Mouse (Mus musculus) liver, embryonic 13.5 days (tissue): ENCODE data around the gene Gabarap. TPM values are rescaled to one million over a fixed set of nuclear protein-coding genes. Genes with fewer than 3 reads are reported as not detected.
A peak's percentile ranks its signal among the peaks of the same experiment; 100 is the strongest.

Source experiments
- ATAC-seq: fragments of 200-750 bp; cut with Nextera tagmentation; 2 replicates; pipeline ENCODE4 v1.8.0; 2017; ENCODE audit warnings: low read depth, mild to moderate bottlenecking, moderate number of reproducible peaks, moderate library complexity
- DNase-seq: peaks from one replicate; pipeline ENCODE4 v3.0.0; 2022
- H3K27ac ChIP-seq: fragments of 300-500 bp; sonication (generic); 2 replicates; pipeline ENCODE4 v1.5.1; 2015; ENCODE audit warnings: moderate library complexity, mild to moderate bottlenecking, inconsistent platforms
- H3K27me3 ChIP-seq: fragments of 300-500 bp; sonication (generic); 2 replicates; pipeline ENCODE4 v1.6.1; 2015; ENCODE audit warnings: mild to moderate bottlenecking, inconsistent platforms
- H3K36me3 ChIP-seq: fragments of 300-500 bp; sonication (generic); 2 replicates; pipeline ENCODE4 v1.6.1; 2015; ENCODE audit warnings: mild to moderate bottlenecking, inconsistent platforms
- H3K4me1 ChIP-seq: fragments of 300-500 bp; sonication (generic); replicated peaks from 2 replicates; pipeline ENCODE4 v1.6.1; 2015; ENCODE audit warnings: inconsistent platforms
- H3K4me2 ChIP-seq: fragments of 300-500 bp; sonication (generic); 2 replicates; pipeline ENCODE4 v1.6.1; 2015; ENCODE audit warnings: inconsistent platforms, mild to moderate bottlenecking, moderate library complexity
- H3K4me3 ChIP-seq: fragments of 300-500 bp; sonication (generic); replicated peaks from 2 replicates; pipeline ENCODE4 v1.5.1; 2015; ENCODE audit warnings: mild to moderate bottlenecking, inconsistent platforms
- H3K9ac ChIP-seq: fragments of 300-500 bp; sonication (generic); 2 replicates; pipeline ENCODE4 v1.6.1; 2015; ENCODE audit warnings: mild to moderate bottlenecking, inconsistent platforms
- H3K9me3 ChIP-seq: fragments of 300-500 bp; sonication (generic); replicated peaks from 2 replicates; pipeline ENCODE4 v1.6.1; 2016; ENCODE audit warnings: inconsistent platforms
- WGBS: fragments of 180-500 bp; shearing (Covaris S2); methylation state at CpG from one replicate; pipeline ENCODE4 v1.1.7; 2015; ENCODE audit not compliant: insufficient replicate concordance; 5-methylcytosine and 5-hydroxymethylcytosine counted together
- polyA plus RNA-seq: library from polyadenylated mRNA; unstranded; fragments of >200 nt; fragmentation: Nextera tagmentation; extraction: Ambion mirVana; gene quantifications from 2 replicates; pipeline ENCODE4 v1.2.1, GENCODE M21; 2015

The Gabarap gene
- polyA plus RNA-seq, 1 experiment from 2014 or later = 259 TPM

DNA sequence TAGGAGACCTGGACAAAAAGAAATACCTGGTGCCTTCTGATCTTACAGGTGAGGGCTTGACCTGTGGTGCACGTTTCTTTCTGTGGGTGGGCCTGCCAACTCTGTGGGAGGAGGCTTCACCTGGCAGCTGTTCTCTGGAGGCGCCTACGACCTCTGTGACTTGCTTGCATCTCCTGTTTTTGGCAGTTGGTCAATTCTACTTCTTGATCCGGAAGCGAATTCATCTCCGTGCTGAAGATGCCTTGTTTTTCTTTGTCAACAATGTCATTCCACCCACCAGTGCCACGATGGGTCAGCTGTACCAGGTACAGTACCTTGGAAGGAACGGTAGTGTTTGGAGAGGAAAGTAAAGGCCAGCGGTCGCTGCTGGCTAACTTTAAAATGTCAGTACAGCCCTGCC, 1.5 kb downstream of the Gabarap start:
- no peaks in the 10 kb centered on the region for H3K27me3 ChIP-seq
- no peak for ATAC-seq
- H3K36me3 ChIP-seq = peaks cover 47% of the 10 kb centered on the region
- peak overlapping the region; percentile 74 for H3K4me3 ChIP-seq
- H3K9me3 ChIP-seq = no peaks in the 10 kb centered on the region
- no peak for DNase-seq
- WGBS = 79% methylated on average over 10 of the region's 10 CpGs
- peak overlapping the region; percentile 86 for H3K9ac ChIP-seq
- H3K4me2 ChIP-seq = peak overlapping the region; percentile 78
- H3K27ac ChIP-seq = peak overlapping the region; percentile 15
- peaks cover 40% of the 10 kb centered on the region for H3K4me1 ChIP-seq

DNA sequence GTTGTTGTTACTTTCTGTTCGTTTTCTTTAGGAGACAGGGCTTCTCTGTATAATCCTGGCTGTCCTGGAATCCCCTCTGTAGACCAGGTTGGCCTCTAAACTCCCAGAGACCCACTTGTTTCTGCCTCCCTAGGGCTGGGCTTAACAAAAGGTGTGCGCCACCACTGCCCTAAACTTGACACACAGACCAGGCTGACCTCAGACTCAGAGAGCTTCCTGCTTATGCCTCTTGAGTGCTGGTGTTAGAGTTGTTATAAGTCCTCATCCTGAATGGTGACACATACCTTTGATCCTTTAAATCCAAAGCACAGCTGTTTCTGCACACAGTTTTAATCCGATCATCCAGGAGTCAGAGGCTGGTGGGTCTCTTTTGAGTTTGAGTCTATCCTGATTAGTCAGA, 2.0 kb downstream of the Gabarap start:
- no peak for ATAC-seq
- no peak for DNase-seq
- peak overlapping the region; percentile 86 for H3K9ac ChIP-seq
- H3K36me3 ChIP-seq = peaks cover 46% of the 10 kb centered on the region
- 86% methylated on average over 3 of the region's 3 CpGs for WGBS
- peak overlapping the region; percentile 15 for H3K27ac ChIP-seq
- H3K27me3 ChIP-seq = no peaks in the 10 kb centered on the region
- H3K4me1 ChIP-seq = peaks cover 45% of the 10 kb centered on the region
- no peaks in the 10 kb centered on the region for H3K9me3 ChIP-seq
- H3K4me2 ChIP-seq = peak overlapping the region; percentile 78
- peak overlapping the region; percentile 74 for H3K4me3 ChIP-seq

DNA sequence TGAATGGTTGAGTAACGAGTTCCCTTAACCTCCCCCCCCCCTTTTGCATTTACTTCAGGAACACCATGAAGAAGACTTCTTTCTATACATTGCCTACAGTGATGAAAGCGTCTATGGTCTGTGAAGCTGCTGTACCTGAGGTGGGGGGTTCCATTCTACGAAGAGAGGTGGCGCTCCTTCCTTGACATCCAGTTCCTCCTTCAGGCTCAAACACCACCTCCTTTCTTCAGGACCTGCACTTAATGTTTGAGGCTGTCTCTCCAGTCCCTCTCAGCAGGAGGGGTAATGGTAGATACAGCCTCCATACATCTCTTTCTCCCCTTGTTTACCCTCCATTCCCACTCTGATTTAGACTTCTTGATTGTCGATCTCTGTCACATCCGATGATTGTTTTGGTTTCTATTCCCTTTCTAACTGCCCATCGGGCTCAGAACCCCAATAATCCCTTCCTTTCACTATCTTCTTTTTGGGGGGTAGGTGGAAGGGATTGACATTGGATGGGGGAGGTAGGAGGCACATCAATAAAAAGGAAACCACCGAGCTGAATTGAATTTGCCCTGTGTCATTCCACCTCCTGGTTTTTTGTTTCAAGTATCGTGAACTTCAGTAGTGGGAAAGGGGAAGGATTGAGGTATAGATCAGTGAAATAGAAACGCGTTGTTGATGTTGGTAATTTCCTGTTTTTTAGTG, 3.6 kb downstream of the Gabarap start:
- no peaks in the 10 kb centered on the region for H3K27me3 ChIP-seq
- H3K36me3 ChIP-seq = peaks cover 46% of the 10 kb centered on the region
- peaks cover 62% of the 10 kb centered on the region for H3K4me1 ChIP-seq
- peak overlapping the region; percentile 99 for H3K27ac ChIP-seq
- peak overlapping the region; percentile 90 for H3K4me2 ChIP-seq
- H3K4me3 ChIP-seq = peak overlapping the region; percentile 98
- ATAC-seq (no peak), DNase-seq (no peak)
- H3K9ac ChIP-seq = peak overlapping the region; percentile 100; the same call in 1 of the 2 replicates
- H3K9me3 ChIP-seq = no peaks in the 10 kb centered on the region
- 82% methylated on average over 11 of the region's 11 CpGs for WGBS

DNA sequence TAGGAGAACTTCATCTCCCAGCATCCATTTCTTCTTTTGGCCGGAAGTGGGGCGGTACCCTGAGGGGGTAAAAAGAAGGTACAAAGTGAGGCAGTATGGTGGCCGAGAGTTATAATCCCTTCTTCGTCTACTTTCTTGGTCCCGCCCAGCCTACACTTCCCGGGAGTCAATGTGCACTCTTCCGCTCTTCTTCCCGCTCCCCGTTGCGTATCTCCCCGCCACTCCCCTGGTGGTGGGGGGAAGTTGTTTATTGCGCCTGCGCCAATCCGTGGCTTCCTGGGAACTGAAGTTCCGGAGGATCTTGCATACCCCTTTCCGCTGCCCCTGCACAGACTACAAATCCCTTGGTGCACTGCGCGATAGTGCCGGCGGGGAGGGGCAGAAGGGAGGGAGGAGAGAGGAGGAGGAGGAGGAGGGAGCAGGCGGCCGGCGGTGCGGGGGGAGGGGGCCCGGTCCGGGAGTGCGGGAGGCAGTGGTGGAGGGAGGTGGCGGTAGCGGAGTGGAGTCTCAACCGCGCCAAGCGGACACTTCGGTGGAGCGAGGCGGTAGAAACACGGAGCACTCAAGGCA, 4.5 kb downstream of the Gabarap start, which contains the start of gene Phf23:
Phf23 (plus strand) TSS at position 387 of the 570 bp plus-strand sequence.
- H3K4me1 ChIP-seq = peaks cover 62% of the 10 kb centered on the region
- under 1% methylated on average over 36 of the region's 36 CpGs for WGBS
- H3K4me3 ChIP-seq = peak within 1 kb of the TSS; percentile 98
- DNase-seq (peak; percentile 97), ATAC-seq (peak; percentile 81)
- H3K9ac ChIP-seq = peak within 1 kb of the TSS; percentile 100
- H3K27me3 ChIP-seq = no peaks in the 10 kb centered on the region
- no peaks in the 10 kb centered on the region for H3K9me3 ChIP-seq
- H3K4me2 ChIP-seq = peak within 1 kb of the TSS; percentile 90
- H3K27ac ChIP-seq = peak within 1 kb of the TSS; percentile 99
- peaks cover 46% of the 10 kb centered on the region for H3K36me3 ChIP-seq

DNA sequence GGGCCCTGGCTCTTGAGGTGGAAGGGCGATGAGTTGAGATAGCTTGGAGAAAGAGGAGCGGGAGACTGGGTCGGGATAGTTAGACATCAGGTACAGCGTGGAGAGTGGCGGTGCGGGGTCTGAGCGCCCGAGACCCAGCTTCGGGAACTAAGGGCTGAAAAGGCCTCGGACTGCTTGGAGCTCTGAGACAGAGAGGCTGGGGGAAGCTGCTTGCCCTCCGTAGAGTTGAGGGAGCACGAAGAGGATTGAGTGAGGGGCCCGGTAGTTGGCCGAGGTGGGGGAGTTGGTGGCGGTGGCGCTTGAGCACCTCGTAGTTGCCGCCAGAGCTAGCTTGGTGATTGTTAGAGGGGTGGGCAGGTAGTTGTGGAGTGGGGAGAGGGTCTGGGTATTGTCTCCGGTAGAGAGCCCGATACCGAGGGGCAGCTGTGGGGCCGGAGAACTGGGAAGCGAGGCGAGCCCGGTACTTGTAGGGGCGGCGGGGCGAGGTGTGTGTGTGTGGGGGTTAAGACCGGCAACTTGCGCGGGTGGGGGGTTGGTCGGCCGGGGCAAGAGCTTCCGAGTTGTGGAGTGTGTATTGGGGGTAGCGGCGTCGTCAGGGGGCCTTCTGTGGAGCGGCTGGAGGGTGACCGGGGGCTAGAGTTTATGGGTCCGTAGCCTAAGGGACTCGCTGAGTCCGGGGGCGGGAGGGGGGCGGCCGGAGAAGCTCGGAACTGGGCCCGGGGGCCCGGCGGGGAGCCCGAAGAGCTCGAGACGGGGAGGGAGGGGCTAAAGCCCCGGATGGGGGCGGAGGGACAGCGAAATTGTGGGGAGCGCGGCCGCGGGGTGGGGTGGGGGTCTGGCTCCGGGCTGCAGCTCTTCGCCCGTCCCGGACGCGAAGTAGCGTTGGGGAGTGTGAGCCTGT, 5.5 kb downstream of the Gabarap start:
- Histone ChIP-seq H3K36me3 (peaks cover 46% of the 10 kb centered on the region), H3K9ac (peak overlapping the region; percentile 100)
- DNase-seq = peak; percentile 41

DNA sequence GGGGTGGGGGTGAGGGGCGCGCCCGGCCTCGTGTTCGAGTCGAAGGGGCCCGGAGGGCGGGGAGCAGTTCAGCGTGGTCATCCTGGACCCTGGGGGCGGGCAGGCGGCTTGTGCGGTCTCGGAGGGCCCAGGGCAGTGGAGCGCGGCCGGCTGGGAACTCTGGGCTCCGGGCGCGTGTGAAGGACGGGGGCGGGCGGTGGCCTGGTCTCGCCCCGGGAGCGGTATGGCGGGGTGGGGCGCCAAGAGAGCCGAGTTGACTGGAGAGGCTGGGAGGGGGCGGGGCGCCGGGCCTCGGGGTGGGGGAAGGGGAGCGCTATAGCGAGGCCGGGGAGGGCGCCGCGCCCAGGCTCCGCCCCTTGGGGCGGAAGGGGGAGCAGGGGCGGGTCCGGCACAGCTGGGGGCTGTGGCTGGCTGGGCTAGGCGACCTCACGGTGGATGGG, 6.1 kb downstream of the Gabarap start:
- whole genome bisulfite sequencing = 2% methylated on average over 39 of the region's 44 CpGs
- Histone ChIP-seq H3K27ac (peak overlapping the region; percentile 99), H3K4me2 (peak overlapping the region; percentile 90), H3K9me3 (no peaks in the 10 kb centered on the region), H3K4me3 (peak overlapping the region; percentile 98), H3K27me3 (no peaks in the 10 kb centered on the region), H3K4me1 (peaks cover 76% of the 10 kb centered on the region), H3K36me3 (peaks cover 47% of the 10 kb centered on the region), H3K9ac (peak overlapping the region; percentile 100)
- DNase-seq (peak; percentile 87), ATAC-seq (peak; percentile 70)

More for the DNA sequence above, 5.5 kb downstream of the Gabarap start:
- peak; percentile 5; the same call in 1 of the 2 replicates for ATAC-seq
- peak overlapping the region; percentile 90 for H3K4me2 ChIP-seq
- H3K27ac ChIP-seq = peak overlapping the region; percentile 99
- H3K4me3 ChIP-seq = peak overlapping the region; percentile 98
- H3K27me3 ChIP-seq = no peaks in the 10 kb centered on the region
- peaks cover 69% of the 10 kb centered on the region for H3K4me1 ChIP-seq
- no peaks in the 10 kb centered on the region for H3K9me3 ChIP-seq
- 1% methylated on average over 66 of the region's 66 CpGs for WGBS

DNA sequence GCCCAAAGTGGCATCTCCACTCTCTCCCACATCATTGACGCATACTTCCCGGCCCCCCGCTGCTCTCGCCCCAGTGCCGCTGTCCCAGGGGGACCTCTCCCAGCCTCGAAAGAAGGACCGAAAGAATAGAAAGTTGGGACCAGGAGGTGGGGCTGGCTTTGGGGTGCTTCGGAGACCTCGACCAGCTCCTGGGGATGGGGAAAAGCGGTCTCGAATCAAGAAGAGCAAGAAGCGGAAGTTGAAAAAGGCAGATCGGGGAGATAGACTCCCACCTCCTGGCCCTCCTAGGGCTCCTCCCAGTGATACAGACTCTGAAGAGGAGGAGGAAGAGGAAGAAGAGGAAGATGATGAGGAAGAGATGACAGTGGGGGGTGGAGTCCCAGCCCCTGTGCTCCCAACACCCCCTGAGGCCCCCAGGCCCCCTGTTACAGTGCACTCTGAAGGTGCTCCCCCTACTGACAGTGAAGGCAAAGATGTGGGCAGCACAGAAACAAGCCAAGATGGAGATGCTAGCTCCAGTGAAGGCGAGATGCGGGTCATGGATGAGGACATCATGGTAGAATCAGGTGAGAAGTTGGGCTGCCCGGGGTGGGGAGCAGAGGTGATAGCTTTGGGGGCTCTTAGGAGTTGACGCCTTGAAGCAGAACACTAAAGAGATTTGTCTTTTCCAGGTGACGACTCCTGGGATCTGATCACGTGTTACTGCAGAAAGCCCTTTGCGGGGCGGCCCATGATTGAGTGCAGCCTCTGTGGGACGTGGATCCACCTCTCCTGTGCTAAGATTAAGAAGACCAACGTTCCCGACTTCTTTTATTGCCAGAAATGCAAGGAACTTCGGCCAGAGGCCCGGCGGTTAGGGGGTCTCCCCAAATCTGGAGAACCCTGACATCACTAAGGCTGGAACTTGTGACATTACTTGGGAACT, 7.9 kb downstream of the Gabarap start:
- H3K4me2 ChIP-seq = no peak overlapping the region
- DNase-seq (no peak), ATAC-seq (no peak)
- H3K36me3 ChIP-seq = peaks cover 39% of the 10 kb centered on the region
- H3K9me3 ChIP-seq = no peaks in the 10 kb centered on the region
- H3K9ac ChIP-seq = 0 out of 2 replicates have a peak overlapping the region, but pooled peaks have one; percentile 13
- 88% methylated on average over 27 of the region's 27 CpGs for WGBS
- H3K4me3 ChIP-seq = 0 out of 2 replicates have a peak overlapping the region, but pooled peaks have one; percentile 2
- peak overlapping the region; percentile 99 for H3K27ac ChIP-seq
- H3K4me1 ChIP-seq = peaks cover 81% of the 10 kb centered on the region
- no peaks in the 10 kb centered on the region for H3K27me3 ChIP-seq

DNA sequence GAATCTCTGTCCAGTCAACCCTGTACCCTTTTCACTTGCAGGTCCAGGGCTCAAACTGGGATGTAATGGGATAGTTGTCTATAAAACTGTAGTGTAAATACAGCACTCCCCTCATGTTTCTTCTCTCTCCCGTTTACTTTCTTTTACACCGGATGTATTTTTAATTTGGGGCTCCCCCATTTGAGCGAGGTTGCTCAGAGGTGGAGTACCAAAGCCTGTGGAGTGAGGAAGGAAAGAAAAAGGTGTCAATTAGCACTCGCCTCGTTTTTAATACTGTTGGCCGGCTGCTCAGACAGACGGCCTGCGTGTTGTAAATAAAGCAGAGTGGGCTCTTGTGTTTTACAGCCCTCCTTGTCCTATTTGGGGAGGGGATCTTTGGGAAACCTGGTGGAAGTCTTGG, 8.7 kb downstream of the Gabarap start:
- Histone ChIP-seq H3K9me3 (no peaks in the 10 kb centered on the region), H3K36me3 (peaks cover 31% of the 10 kb centered on the region), H3K4me2 (peak overlapping the region; percentile 99), H3K4me3 (peak overlapping the region; percentile 74), H3K9ac (no peak overlapping the region), H3K4me1 (peaks cover 75% of the 10 kb centered on the region), H3K27ac (peak overlapping the region; percentile 70), H3K27me3 (no peaks in the 10 kb centered on the region)
- 84% methylated on average over 8 of the region's 8 CpGs for WGBS
- ATAC-seq (no peak), DNase-seq (no peak)

DNA sequence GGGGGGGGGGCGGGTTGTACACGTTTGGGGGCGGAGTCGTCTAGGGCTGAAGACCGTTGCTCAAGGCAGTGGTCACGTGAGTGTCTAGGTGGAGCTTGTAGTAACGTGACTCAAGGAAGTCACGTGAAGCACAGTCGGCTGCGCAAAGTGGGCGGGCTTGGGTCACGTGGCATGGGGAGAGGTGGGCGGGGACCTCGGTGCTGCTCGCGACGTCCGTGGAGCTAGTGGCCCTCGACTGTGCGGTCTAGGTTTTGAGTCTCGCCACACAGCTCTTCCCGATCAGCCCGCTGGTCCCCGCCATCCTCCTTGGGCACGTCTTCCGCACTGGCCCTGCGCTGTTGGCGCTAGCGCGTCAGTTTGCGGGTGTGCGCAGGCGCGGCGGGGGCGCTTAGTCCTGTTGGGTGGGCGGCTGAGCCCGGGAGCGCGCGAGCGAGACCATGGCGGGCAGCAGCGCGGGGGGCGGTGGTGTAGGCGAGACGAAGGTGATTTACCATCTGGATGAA, 9.5 kb downstream of the Gabarap start, which contains the start of gene Dvl2:
Dvl2 (plus strand) TSS at position 200 of the 503 bp plus-strand sequence.
- ATAC-seq = peak; percentile 26
- WGBS = under 1% methylated on average over 47 of the region's 48 CpGs
- Histone ChIP-seq H3K36me3 (peaks cover 36% of the 10 kb centered on the region), H3K4me1 (peaks cover 72% of the 10 kb centered on the region), H3K4me3 (peak within 1 kb of the TSS; percentile 74), H3K4me2 (peak within 1 kb of the TSS; percentile 99), H3K9ac (peak within 1 kb of the TSS; percentile 85), H3K9me3 (no peaks in the 10 kb centered on the region), H3K27me3 (no peaks in the 10 kb centered on the region), H3K27ac (peak within 1 kb of the TSS; percentile 85)
- DNase-seq = peak; percentile 82

DNA sequence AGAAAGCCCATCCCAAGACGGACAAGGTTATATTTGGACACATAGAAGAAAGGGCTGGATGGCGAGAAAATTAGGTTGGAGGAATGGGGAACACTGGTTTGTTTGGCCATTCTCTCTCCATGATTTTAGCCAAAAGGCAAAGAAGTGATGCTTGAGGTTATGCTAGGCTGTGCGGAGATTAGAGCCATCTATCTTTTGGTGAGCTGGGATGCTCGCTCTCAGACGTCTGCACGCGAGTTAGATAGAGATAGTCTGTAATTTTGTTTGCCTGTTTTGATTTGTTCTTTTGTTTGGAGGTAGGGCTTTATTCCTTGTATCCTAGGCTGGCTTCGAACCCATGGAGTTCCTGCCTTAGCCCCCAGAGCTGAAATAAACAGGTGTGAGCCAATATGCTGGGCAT, 10.2 kb downstream of the Gabarap start:
- 7% methylated on average over 8 of the region's 8 CpGs for WGBS
- Histone ChIP-seq H3K4me2 (peak overlapping the region; percentile 99), H3K9me3 (no peaks in the 10 kb centered on the region), H3K4me3 (peak overlapping the region; percentile 74), H3K27ac (peak overlapping the region; percentile 85), H3K36me3 (peaks cover 43% of the 10 kb centered on the region), H3K9ac (peak overlapping the region; percentile 85), H3K27me3 (no peaks in the 10 kb centered on the region), H3K4me1 (peaks cover 72% of the 10 kb centered on the region)
- no peak for ATAC-seq
- DNase-seq = no peak
